Mouse (Mus musculus): Measurements from ENCODE around the gene Fibp.

The Fibp gene

GRCm38 (mm10) chr19:5466916-5467500, 6.6 kb downstream of the Fibp start:
- no peak for DNase-seq

- peak; percentile 91 for DNase-seq
Measured at GRCm38 (mm10) chr19:5468374-5468773, 8.0 kb downstream of the Fibp start, which contains the start of gene Ctsw. Ctsw (minus strand) TSS chr19:5468507.

GRCm38 (mm10) chr19:5471846-5472245, 11.4 kb downstream of the Fibp start:
- no peak for DNase-seq

GRCm38 (mm10) chr19:5472857-5473256, 12.4 kb downstream of the Fibp start:
- DNase-seq: no peak

- peak; percentile 99 for DNase-seq
Measured at GRCm38 (mm10) chr19:5473720-5474119, 13.3 kb downstream of the Fibp start, which contains the start of gene Efemp2. Efemp2 (plus strand) TSS chr19:5473954.

- DNase-seq: peak; percentile 97
Measured at GRCm38 (mm10) chr19:5474281-5475068, 14.1 kb downstream of the Fibp start.

GRCm38 (mm10) chr19:5475069-5475714, 14.8 kb downstream of the Fibp start:
- peak; percentile 95 for DNase-seq

GRCm38 (mm10) chr19:5477004-5477667, 16.7 kb downstream of the Fibp start:
- DNase-seq: peak; percentile 83

GRCm38 (mm10) chr19:5477668-5478300, 17.4 kb downstream of the Fibp start:
- DNase-seq: peak; percentile 90

GRCm38 (mm10) chr19:5480016-5480415, 19.6 kb downstream of the Fibp start:
- peak; percentile 87 for DNase-seq

GRCm38 (mm10) chr19:5481398-5481797, 21.0 kb downstream of the Fibp start:
- DNase-seq: peak; percentile 90

GRCm38 (mm10) chr19:5483386-5484359, 23.3 kb downstream of the Fibp start:
- peak; percentile 93 for DNase-seq

- no peak for DNase-seq
Measured at GRCm38 (mm10) chr19:5484496-5484895, 24.1 kb downstream of the Fibp start.

- DNase-seq: peak; percentile 90
Measured at GRCm38 (mm10) chr19:5485371-5485770, 25.0 kb downstream of the Fibp start.

GRCm38 (mm10) chr19:5485821-5486220, 25.4 kb downstream of the Fibp start:
- DNase-seq: no peak

- peak; percentile 96 for DNase-seq
Measured at GRCm38 (mm10) chr19:5486286-5486685, 25.9 kb downstream of the Fibp start.

GRCm38 (mm10) chr19:5486771-5487170, 26.4 kb downstream of the Fibp start:
- peak; percentile 92 for DNase-seq

GRCm38 (mm10) chr19:5487768-5488550, 27.5 kb downstream of the Fibp start, which contains the start of gene Mus81:
Mus81 (minus strand) TSS chr19:5488402.
- DNase-seq: peak; percentile 100

- DNase-seq: peak; percentile 100
Measured at GRCm38 (mm10) chr19:5488878-5489571, 28.6 kb downstream of the Fibp start.

GRCm38 (mm10) chr19:5489721-5490120, 29.3 kb downstream of the Fibp start:
- peak; percentile 93 for DNase-seq

All from heart, adult 11 months (tissue).